Mouse (Mus musculus) monocyte, adult 2 months (primary cell): ENCODE data around the gene Gm11549.

Experiments used
- DNase-seq, 2 experiments: peaks; one replicate each; pipeline ENCODE4 v3.0.0; 2022; ENCODE audit warnings: low spot score in 2 of 2, low read depth in 1 of 2

The Gm11549 gene

DNA sequence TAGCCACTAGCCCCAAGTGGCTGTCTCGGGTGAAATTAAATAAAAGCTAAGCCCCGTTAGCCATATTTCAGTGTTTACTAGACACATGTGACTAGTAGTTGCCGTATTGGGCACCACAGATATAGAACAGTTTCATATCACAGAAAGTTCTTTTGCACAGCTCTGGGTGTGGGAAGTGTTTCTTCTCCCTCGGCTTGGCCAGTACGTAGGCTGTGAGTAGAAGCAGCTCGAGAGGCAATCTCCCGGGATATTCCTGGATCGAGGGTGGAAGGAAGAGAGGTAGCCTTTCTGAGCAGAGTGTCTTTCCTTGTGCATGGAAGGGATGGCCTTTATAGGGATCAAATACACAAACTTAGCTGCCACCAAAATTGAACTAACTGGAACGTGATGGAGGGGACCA, 5.4 kb downstream of the Gm11549 start:
- no peak for DNase-seq

GRCm38 (mm10) chr3:36511491-36511890, 10.1 kb downstream of the Gm11549 start:
- no peak for DNase-seq

DNA sequence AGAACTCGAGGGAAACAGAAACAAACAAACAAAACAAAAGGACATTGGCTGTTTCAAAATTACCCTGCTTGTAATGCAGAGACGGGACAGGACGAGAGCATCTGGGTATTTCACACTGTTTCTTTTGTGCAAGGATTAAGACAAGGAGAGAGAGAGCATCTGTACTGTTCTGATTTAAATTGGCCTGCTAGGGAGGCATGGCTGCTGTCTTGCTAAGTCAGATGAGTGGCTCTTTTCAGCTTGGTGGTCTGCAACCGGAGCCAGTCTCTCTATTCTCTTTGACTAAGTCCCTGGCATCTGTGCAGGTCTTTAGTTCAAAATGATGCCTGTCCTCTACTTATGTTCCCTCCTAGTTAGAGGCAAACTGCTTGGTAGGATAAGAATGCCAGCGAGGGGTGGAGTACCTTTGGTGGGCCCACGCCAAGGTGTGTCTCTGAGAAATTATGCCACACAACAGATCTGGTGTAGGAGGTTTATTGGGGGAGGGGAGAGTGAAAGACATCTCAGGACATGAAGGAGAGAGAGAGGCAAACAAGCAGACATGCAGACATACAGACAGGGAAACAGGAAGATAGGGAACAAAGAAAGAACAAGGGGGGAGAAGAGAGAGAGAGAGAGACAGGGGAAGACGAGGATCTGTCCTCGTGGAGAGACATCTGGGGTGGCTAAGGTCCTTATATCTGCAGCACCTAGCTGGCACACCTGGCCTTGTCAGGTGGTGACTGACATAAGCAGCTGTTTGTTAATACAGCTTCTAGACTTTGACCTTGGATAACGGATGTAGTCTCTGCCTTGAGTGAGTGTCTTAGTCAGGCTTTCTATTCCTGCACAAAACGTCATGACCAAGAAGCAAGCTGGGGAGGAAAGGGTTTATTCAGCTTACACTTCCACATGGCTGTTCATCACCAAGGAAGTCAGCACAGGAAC, 15.5 kb downstream of the Gm11549 start:
- no peak for DNase-seq

GRCm38 (mm10) chr3:36505306-36505705, 16.3 kb downstream of the Gm11549 start:
- DNase-seq, result no peak

DNA sequence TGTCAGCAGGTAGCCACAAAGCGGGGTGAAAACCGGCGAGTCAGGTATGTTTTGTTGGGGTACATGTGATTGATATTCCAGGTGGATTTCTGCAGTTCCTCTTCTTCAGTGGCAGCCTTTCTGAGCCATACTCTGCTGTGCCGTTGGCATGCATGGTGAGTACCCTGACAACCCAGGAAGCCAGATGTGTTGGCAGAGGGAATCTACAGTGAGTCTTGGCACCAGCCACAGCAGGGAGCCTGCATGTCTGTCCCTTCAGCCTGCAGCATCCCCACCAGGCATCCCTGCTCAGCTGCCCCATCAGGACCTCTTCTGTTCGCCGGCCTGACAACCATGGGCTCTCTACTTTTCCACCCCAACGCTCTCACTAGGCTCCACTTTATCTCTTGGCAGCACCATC, 20.1 kb downstream of the Gm11549 start:
- DNase-seq, result no peak

DNA sequence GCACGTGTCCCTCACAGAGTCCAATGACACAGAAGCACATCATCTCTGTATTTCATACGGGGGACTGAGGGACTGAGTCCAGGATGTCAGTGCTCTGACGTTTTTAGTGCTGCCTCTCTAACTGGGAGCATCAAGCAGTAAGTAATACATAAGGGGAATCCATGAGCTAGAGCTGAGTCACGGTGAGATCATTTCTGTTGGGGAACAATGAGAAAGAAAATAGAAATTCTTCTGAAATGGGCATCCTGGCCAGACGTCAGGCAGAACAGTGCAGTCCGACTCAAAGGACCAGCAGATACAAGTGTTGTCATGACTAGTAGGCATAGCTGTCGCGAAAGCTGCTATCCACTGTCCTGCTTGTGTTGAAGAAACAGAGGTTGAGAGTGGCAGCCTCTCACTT, 20.6 kb downstream of the Gm11549 start:
- no peak for DNase-seq

GRCm38 (mm10) chr3:36499418-36499817, 22.2 kb downstream of the Gm11549 start:
- no peak for DNase-seq

- DNase-seq, result no peak
Measured at GRCm38 (mm10) chr3:36498224-36498623, 23.4 kb downstream of the Gm11549 start.

- DNase-seq, result no peak
Measured at GRCm38 (mm10) chr3:36496746-36497145, 24.9 kb downstream of the Gm11549 start.

DNA sequence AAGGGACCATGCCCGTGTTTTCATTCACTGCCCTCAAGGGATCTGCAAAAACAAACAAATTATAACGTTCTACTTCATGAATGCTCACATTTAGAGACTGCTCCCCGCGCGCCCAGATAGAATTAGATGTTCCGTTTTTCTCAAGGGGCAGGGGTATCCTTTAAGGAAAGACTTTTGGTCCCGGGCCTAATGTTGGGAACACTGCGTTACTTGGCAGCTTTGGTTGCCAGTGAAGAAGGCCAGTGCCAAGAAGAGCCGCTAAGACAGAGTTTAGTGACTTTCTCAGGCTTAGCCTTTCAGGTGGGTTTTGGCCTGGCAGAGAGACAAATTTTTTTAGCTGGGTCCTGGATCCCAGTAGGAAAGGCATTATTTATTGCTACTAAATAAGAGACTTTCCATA, 25.3 kb downstream of the Gm11549 start:
- no peak for DNase-seq

DNA sequence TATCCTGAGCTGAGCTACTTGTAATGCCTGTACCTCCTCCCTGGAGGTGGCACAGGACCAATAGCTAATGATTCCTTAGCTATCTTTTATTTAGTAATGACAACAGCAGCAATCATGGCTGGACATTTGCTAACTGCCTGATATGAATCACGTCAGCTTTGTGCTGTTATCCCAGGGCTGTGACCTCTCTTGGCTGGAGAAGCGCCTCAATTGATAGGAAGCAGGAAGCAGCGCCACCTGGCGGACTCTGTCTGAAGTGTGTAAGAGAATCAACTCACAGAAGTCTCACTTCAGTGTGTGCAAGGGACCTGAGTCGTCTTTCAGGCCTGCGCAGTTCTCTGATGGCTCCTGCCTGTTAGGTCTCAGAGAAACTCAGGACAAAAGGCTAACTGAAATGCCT, 26.2 kb downstream of the Gm11549 start:
- DNase-seq, result peak; percentile 58 to 75

GRCm38 (mm10) chr3:36494613-36495012, 27.0 kb downstream of the Gm11549 start:
- no peak for DNase-seq

DNA sequence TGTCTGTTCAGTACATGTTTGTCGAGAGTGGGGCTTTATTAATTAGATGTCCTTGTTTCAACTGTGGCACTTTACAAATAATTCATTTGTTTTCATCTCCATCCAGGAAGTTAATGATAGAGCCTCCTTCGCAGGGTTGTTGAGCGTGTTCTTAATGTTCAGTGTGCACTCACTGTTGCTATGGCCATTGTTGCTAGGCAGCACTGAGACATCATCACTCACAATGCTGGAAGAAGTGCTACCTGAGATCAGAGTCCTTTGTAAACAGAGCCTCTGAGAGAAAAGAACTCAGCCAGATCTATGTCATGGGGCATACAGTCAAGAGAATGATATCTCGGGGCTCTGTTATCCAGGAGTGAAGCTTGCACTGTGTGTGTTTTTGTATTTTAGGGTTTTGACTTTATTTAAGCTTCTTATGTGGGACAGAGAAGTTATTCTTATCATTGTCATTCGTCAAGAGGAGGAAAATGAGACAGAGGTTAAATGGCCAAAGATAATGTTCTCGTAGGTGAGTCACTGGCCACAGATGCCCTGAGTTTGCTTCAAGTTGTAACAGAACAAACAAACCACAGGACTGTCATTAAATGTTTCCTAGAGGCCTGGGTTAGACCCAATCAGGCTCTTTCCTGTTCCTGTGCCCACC, 27.9 kb downstream of the Gm11549 start:
- no peak for DNase-seq

DNA sequence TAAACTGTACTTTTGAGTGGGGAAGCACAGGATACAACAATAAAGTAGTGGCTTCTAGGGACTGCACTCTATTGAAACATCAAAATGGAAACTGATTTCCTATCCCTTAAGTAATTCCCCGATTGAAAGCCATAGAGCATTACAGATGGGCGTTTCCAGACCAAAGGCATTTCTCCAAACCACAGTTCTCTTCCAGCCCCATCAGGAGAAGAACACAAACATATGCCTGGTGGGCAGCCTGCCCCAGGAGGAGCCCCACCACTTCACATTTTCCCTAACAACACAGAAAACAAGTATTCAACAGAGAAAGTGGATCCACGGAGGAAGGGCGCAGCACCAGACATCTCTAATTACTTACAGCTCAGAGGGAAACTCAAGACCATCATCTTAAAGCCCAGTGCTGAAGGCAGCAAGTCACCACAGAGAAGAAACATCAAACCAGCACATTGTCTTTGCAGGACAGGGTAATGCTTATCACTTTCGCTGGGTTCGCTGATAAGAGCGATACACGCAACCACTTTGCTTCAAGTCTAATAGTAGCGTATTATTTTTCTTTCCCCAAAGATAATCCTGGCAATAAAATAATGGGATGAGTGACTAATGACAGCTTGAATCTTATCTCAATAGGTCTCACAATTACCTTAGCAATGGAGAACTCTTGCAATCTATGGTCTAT, 28.8 kb downstream of the Gm11549 start:
- DNase-seq, result no peak

DNA sequence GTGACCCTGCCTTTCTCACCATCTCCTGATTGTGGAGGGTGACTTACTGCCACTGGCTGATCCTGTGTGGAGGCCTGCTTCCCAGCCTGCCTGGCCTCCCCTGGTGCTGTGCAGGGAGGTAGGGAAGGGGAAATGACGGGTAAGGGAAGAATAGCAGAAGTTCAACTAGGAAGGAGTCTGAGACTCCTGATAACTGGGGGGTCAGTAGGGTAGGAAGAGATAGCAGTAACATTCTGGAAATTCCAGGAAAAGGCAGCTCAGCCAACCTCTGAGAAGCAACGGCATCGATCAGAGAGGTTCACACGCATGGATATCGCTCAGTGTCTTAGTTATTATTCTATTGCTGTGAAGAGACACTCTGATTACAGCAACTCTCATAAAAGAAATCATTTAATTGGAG, 30.1 kb downstream of the Gm11549 start:
- DNase-seq, result no peak

DNA sequence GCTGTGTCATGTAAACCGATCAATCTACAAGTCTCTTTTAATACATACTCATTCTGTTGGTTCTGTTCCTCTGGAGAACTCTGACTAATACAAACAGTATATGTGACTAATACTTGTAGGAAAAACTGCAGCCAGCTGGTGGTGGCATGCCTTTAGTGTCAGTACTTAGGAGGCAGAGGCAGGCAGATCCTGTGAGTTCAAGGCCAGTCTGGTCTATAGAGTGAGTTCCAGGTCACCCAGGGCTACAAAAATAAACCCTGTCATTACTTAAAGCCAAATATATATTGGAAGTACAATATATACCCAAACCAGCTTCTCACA, 32.1 kb downstream of the Gm11549 start:
- DNase-seq, result no peak

GRCm38 (mm10) chr3:36488899-36489589, 32.6 kb downstream of the Gm11549 start:
- DNase-seq, result no peak

GRCm38 (mm10) chr3:36488367-36488766, 33.2 kb downstream of the Gm11549 start:
- DNase-seq, result no peak

DNA sequence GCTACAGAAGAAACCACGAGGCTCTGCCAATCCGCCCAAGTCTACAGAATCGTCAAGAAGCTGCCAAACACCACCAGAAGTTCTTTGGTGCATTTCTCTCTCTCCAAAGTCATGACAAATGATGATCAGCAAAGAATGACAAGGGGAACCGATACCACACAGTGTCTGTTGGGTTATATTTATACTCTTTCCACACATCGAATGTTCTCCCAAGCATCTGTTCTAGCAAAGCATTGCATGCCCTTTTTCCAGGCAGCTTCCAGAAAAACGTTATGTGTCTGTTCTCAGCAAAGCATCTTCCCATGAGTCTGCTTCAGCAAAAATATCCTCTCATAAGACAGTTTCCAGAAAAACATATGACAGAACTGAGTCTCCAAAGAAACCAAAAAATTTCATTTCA, 34.7 kb downstream of the Gm11549 start:
- no peak for DNase-seq

GRCm38 (mm10) chr3:36486176-36486575, 35.4 kb downstream of the Gm11549 start:
- no peak for DNase-seq

DNA sequence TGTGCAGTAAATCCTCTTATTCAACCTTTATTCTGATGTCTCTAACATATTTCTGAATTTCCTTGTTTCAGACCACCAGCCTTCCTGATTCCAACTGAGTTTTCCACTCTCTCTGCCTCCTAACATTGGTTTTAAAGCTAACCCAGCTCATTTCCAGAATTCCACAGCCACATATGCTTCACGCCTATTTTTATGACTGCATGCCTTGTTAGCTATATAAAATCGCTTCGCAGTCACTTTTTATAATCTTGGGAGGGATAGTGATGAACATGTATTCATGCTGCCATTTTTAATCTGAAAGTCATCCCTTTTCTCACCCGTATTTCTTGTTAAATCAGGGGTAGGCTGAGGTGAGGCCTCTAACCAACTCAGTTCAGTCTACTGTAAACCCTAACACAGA, 37.3 kb downstream of the Gm11549 start:
- no peak for DNase-seq

GRCm38 (mm10) chr3:36482940-36483339, 38.7 kb downstream of the Gm11549 start:
- DNase-seq, result no peak
